Mouse (Mus musculus) c-Kit-positive CD71-positive TER-119-positive erythroid progenitor cells, embryonic 14.5 days (primary cell): ENCODE data around the gene Foxp1.

ENCODE experiments used
- DNase-seq: peaks from one replicate; pipeline ENCODE4 v3.0.0-alpha.2; 2013; ENCODE audit warnings: low spot score

Foxp1 gene

DNA sequence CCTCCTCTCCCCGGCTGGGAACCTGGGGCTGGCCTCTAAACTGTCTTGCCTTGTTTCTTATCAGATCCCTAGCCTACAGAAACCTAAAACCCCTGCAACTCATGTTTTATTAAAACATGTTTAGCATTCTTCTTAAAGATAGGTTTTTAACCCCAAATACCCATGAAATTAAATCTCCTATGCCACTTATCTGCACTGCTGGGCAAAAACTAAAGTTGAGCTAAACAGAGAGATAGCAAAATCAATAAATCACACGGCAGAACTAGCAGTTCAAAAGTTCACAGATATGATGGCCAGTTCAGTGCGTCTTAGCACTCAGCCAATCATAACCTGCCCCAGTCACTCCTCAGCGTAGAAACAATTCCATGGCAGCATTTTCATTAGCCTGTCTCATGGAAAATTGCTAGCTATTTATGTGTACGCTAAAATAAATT is 316.1 kb downstream of the Foxp1 start:
- DNase-seq: no peak

DNA sequence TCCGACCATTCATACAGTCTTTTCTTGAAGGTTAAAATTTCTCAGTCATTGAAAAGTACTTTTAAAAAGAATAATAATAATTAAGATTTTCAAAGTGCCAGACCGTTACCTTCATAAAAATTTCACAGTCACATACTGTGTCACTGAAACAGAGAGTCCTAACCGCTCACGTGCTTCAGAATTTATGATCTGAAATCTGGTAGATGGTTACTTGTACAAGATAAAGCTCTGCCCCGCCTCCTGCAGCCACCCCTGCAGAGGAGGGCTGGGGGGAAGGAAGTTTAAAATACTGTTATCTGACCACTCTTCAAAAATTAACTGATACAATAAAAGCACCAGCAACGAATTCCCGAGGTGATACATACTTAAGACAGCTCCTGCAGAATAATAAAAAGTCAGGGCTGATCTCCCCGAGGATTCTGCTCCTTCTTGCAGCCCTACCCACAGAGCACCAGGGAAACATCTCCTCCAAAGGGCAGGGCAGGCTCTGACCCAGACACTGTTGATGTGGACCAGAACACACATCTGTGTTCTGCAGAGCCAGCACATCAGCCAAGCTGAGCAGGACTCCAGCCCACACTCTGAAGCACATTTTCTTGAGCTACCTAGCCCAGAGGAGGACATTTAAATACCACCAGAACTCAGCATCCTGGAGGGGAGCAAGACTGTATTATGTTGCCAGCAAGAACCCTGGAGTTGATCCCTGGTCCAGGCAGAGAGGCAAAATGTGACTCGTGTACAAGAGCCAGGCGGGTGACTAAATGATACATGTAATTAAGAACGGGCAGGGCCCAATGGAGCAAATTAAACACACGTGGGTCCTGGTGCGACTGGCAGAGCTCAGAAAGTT is 316.7 kb downstream of the Foxp1 start:
- DNase-seq: no peak

DNA sequence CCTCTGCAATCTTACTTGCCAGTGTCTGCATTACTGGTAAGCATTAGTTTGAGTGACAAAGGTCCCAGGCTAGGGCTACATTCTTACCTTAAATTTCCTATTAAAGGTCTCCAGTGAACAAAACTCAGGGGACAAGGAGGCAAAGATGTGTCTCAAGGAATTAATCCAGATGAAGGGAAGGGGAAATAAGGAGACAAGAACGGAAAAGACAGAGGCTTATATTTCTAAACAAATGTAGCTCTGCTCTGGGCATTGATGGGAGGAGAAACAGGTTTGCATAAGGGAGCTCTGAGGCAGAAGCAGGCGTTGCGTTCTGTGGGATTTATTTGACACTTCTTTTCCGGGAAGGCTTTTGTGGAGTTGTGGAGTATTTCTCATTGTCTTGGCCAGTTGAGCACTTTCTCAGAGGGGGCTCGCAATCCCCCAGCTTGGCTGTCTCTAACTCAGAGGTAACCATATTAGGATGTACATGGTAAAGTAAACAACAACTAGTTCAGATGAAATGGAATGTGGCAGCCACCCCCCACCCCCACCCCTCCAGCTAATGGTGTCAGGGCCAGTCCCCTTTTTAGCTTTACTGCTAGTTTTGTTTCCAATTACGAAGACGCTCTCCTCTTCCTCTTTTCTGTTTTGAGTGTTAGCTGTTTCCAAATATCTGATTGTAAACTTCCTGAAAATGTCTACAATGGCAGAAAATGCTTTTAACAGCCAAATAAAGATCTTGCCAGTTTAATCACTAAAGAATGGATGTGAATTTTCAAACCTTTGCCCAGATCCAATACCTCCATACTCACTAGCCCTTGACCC is 317.5 kb downstream of the Foxp1 start:
- no peak for DNase-seq

DNA sequence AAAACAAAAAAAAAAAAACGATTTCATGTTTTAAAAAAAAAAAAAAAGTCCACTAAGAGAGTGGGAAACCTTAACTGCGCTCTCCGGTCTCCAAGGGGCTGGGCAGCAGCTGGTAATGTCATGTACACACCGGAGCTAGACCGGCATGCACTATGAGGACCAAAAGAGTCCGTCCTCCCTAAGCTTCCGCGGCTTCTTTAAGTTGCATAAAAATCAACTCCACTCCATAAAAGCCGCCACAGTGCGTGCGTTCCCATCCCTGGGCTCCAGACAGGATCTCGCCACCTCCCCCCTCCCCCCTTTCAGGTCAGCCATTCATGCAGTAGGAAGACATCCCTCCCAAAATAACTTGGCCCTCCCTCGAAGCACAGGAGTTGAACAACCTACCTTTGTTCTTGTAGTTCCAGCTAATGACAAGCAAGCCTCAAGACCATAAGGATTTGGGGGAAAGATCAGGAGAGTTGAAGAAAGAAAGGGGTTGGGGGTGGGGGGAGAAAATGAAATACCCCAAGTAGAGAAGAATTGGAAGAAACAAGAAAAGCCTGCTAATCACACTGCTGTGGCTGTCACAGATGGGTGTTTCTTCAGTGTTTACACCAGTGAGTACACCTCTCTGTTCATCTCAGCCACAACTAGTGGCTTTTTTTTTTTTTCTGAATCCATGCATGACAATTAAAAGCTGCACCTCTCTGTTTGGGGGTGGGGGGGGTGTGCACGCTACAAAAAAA is 318.3 kb downstream of the Foxp1 start:
- no peak for DNase-seq

DNA sequence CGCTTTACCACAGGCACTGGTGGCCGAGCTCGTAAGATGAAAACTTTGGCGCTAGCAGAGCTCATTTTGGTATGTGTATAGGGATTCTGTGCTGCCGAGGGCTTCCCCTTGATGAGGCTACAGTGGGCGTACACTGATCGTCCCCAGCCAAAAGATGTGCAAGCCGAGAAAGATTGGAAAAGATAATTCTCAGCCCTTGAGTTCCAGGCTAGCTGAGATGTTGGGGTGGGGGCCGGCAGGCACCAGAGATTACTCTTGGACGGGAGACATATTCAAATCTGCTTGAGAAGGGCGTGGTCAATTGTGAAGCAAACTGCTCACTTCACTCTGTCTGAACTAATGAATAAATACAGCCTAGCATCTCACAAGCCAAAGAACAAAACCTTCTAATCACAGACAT is 319.3 kb downstream of the Foxp1 start:
- no peak for DNase-seq

DNA sequence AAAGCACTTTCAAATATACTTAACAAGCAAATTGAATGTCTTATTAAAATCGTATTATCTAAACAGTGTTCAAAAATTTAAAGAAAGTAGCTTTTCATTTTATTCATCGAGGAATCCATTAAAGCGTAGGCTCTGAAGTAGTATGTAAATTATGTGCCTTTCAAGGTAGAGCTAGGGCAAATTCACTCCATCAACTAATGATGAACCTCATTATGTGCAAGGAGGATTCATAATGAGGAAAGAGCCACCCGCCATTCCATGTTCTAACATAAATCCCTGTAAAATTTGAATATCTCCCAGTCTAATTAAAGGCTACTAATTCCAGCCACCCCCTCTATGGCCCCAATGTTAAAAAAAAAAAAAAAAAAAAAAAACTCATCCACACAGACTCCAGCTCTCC is 319.7 kb downstream of the Foxp1 start:
- DNase-seq: no peak

DNA sequence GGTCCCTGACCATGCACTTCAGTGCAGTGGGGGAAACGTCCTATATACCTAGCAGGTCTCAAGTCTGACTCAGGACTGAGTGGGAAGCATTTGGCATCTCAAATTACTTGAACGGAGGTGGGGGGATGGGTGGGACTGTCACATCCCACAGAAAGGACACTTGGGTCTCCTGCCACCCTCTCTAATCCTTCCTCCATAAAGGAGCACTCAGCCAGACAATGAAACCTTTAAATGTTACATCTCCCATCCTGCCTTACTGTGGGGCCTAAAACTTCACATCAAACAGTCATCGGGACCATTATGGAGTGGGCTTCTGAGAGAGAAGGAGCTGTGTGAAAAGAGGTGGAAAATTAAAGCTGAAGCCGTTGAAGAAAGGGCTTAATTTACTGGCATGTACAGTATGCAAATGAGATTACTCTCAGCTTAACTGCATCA is 321.2 kb downstream of the Foxp1 start:
- DNase-seq: no peak

DNA sequence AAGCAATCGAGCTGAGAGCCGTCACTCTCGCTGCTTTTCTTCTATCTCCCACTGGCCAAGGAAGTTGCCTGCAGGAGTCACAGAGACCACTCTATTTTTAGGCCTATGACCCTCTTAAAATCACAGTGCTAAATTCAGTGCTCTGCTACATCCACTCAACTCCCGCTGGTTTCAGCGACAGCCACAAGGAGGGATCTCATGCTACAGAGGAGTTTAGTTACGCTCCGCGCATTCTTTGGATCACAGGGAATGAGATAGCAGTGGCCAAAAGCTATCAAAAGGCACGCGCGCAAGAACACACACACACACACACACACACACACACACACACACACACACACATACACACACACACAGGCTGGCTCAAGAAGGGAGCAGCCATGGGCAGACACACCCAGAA is 321.9 kb downstream of the Foxp1 start:
- no peak for DNase-seq

DNA sequence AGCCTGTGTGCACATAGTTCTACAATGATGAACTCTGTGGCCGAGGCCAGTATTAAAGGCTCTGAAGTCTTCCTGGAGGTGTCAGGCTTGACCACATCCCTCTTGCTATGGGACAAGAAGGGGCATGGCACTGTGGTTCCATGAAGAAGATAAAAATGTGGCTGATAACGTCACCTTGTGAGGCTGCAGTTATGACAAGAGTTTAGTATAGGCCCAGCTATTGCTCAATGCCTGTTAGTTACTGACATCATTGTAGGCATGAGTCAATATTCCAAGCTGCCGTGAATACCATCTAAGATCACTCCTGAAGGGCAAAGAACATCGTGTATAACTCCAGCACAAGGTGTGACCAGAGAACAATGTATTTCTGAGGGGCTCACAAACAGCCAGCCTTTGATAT is 323.2 kb downstream of the Foxp1 start:
- no peak for DNase-seq

DNA sequence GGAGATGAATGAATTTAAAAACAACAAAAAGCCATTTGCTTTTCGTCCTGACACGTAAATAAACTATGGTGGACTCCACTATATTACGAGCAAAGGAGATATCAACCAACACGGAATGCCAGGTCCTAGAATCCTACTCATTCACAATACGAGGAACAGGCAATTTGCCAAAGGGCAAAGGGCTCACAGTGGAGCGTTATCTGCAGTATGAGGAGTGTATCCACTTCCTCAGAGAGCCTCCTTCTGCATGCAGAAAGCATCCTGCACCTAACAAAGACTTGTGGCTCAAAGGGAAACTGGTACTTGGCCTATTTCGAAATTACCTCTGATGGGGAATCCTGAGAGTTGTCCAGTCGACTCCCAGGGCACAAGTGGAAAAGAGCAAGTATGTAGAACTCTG is 328.8 kb downstream of the Foxp1 start:
- DNase-seq: no peak

DNA sequence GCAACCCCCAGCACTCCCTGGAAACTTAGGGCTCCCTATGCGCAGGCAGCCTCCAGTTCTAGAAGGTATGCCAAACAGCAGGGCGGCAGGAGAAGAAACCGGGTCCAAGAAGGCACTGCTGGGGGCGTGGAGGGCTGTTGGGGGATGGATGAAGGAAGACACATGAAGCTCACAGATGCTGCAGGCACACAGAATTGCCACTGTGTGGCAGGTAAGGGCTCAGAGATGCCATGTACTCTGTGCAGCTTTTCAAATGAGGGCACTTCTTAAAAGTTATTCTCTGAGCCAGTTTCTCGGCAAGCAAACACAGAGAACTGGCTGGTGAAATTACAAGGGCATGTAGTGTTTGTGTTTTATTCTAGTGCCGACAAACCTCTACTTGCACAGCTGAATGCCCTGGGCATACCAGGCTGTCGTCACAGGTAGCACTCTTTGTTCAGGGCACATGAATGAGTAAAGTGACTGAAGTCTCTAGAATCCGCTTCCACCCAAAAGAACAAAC is 330.8 kb downstream of the Foxp1 start:
- no peak for DNase-seq

DNA sequence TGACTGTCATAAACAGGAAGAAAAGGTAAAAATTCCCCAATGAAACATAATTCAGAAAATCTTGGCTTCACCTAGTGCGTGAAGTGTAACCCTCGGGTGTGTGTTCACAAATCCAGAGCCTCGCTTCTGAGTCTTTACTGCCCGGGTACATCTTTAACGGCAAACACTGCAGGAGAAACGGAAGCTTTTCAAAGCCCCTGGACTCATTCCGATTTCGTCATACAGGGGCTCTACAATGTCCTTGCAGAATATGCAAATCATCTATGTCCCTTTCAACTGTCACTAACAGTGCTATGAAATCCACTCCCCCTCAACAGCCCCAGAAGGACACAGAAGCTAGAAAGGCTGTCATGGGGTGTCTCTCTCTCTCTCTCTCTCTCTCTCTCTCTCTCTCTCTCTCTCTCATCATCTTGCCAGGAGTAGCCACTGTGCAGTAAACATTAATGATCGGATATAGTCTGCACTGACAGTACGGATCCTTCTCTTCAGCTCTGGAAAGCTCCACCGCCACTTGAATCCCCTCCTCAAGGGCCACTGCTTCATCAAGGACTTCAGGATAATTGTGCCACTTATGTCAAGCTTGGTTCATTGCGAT is 331.4 kb downstream of the Foxp1 start:
- DNase-seq: no peak

DNA sequence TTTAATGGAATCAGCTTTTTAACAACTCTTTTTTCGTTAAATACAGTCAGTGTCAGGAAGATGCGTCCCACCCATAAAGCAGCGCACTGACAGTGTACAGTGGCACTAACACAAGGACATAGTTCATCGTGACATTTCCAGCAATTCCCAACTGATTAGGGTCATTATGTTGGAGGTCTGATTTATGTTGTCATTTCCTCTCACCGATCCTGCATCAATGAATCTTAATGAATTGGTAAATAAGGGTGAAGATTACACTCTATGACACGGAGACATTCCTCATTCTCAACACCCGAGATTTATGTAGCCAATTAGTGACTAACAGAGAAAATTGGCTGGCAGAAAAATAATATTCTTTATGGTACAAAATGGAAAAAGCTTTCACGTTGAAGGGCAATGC is 332.6 kb downstream of the Foxp1 start:
- no peak for DNase-seq

DNA sequence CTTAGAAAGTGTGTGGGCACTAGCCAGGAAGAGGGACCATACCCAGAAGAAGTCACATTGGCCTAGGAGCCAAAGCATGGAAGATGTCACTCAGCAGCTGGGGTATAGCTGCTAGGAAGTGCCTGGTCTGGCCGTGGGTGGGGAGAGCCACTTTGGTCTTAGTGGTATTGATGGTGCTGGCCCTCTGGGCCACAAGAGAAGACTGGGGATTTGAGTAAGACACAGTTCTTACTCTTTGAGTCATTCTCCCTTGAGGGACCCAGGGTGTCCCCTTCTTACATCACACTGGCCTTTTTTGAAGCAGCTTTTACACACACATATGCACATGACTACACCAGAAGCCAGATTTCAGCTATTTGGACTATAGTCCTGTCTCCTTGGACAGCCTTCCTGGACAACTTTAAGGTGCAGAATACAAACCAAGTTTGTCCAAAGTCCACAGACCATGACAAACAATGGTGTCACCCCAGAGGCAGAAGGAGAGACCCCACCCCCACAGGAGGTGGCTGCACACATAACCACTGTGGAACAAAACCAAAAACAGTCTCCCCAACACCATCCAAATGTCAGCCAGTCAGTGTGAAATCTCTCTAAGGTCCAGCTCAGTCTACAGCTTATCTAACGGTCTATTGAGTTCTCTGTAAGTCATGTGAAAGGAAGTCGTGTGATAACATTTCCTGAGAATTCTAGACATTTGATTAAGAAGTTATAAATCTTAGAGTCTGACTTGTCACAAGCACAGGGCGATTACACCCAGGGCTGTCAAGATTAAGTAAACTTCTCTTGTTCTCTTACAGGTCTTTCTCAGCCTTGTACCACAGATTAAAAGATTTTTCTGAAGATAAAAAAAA is 333.9 kb downstream of the Foxp1 start:
- no peak for DNase-seq

DNA sequence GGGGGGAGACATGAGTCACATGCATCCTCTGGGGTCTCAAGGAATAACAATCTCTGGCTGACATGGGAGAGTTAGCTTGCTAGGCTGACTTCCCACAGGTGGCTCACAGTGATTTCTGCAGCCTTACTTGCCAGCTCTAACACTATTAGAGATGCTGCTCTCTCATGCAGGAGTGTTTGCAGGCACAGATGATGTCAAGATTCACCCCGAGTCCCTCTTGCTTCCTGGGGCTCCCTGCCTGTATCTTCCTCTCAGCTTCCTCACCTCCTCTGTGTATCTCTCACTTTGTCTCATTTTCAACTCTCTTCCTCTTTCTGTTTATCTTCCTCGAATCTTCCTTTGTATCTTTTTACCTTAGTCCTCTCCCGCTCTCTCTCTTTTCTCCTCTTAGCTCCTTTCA is 334.6 kb downstream of the Foxp1 start:
- DNase-seq: no peak

DNA sequence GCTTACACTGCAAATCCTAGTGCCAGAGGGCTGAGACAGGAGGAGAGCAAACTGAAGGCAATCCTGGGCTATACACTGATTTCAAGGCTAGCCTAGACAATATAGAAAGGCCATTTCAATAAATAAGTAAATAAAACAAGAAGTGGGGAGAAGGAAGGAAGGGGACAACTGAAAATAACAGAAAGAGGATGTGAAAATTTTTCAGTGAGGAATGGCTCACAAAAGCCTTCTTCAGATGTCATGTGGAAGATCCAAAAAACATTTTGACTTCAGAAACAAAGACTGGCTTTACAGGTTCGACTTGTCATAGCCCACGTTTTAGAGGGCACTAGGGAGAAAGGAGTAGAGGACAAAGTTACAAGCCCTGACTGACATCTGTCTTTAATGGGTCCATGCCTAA is 335.1 kb downstream of the Foxp1 start:
- no peak for DNase-seq

DNA sequence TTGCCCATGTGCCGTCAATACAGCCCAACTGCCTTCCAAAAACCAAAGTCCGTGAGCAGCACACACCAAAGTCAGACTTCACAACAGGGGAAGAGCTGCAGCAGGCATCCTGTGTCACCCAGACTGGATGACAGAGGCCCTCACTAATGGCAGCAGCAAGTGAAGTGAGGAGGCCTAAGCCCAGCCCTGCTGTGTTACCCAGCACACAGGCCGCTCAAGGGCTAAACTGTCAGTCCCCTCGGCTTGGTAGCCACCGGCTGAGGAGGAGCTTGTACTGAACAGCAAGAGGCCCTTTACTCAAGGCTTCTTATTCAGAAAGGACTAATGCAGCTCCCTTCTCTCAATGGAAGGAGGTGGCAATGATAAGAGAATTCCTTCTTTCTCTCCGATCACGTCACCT is 336.0 kb downstream of the Foxp1 start:
- no peak for DNase-seq

DNA sequence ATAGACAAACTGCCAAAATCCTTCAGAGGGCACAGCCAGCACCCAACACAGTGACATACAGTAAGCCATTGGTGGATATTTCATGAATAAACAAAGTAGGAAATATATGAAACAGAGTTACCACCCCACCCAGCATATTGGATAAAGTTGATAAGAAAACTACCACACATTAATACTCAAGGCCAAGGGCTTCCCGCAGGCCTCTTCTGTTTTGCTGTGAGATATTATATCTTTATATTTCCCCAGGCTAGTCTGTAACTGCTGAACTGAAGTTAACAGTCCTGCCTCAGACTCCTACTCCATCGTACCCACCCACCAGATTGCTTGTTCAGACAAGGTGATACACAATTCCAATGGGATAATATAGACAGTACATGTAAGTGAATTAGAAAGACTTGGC is 336.7 kb downstream of the Foxp1 start:
- no peak for DNase-seq

DNA sequence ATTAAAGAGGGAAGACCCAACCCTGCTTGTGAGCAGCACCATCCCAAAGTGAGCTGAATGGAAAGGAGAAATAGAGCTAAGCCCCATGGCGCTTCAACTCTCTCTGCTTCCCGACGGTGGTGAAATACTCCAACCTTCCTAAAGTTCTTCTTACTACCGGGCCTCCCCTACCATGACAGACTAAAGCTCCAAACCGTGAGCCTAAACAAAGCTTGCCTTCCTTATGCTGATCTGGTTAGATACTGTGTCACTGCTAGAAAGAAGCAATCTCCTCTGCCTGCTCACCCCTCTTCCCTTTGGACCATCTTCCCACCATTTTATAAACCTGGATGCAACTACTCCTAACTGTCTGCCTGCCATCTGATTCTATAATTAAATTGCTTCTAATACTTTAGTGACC is 338.5 kb downstream of the Foxp1 start:
- no peak for DNase-seq

DNA sequence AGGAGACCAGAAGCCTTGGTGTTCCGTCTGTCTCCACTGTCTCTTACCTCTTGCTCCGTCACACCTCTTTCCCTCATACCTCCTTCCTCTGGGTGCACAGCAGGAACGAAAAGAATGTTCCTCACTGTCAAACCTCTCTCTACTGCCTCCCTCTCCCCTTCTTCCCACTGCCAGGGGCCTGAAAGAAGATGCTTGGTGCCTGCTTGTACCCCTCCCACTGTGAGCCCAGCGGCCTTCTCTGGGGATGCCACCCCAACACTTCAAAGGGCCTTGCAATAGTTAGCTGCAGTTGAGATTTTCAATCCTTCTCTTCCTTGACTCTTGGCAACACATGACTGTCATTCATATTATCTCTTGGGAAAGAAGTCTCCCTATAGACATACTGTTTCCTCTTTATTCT is 339.7 kb downstream of the Foxp1 start:
- DNase-seq: no peak

DNA sequence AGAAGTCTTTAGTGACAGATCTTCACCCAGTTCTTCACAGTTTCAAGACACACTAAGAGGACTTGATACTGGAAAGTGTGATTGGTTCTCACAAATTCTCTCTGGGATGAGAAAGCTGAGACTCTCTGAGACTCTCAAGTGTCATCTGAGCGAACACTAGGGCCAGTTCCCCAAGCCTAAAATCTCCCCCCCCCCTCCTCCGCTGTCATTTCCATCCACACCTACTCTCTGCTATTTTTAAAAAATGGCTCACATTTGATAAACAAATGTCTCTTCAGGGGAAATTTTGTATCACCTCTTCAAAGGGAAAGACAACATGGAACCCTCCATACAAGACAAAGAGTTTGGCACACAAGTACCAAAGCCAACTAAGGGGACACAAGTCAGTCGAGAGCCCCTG is 346.3 kb downstream of the Foxp1 start:
- DNase-seq: no peak
